Mouse (Mus musculus): ENCODE data around the gene Rnf144a.

The Rnf144a gene

GRCm38 (mm10) chr12:26408707-26409106, 6.3 kb downstream of the Rnf144a start:
- DNase-seq (ENCODE audit: extremely low spot score) = no peak

- no peak for DNase-seq (ENCODE audit: extremely low spot score)
These were observed 10.0 kb downstream of the Rnf144a start for GRCm38 (mm10) chr12:26404781-26405702.

GRCm38 (mm10) chr12:26403372-26404125, 11.5 kb downstream of the Rnf144a start:
- no peak for DNase-seq (ENCODE audit: extremely low spot score)

- no peak for DNase-seq (ENCODE audit: extremely low spot score)
These were observed 13.2 kb downstream of the Rnf144a start for GRCm38 (mm10) chr12:26401696-26402470.

GRCm38 (mm10) chr12:26401254-26401653, 13.8 kb downstream of the Rnf144a start:
- no peak for DNase-seq (ENCODE audit: extremely low spot score)

GRCm38 (mm10) chr12:26400762-26401161, 14.3 kb downstream of the Rnf144a start:
- no peak for DNase-seq (ENCODE audit: extremely low spot score)

GRCm38 (mm10) chr12:26399391-26399790, 15.7 kb downstream of the Rnf144a start:
- DNase-seq (ENCODE audit: extremely low spot score) = no peak

GRCm38 (mm10) chr12:26398597-26398996, 16.5 kb downstream of the Rnf144a start:
- DNase-seq (ENCODE audit: extremely low spot score) = no peak

GRCm38 (mm10) chr12:26394485-26395470, 20.3 kb downstream of the Rnf144a start:
- DNase-seq (ENCODE audit: extremely low spot score) = no peak

- DNase-seq (ENCODE audit: extremely low spot score) = no peak
These were observed 21.8 kb downstream of the Rnf144a start for GRCm38 (mm10) chr12:26393291-26393690.

GRCm38 (mm10) chr12:26391162-26391561, 23.9 kb downstream of the Rnf144a start:
- DNase-seq (ENCODE audit: extremely low spot score) = no peak

GRCm38 (mm10) chr12:26387523-26387922, 27.5 kb downstream of the Rnf144a start:
- no peak for DNase-seq (ENCODE audit: extremely low spot score)

GRCm38 (mm10) chr12:26386947-26387346, 28.1 kb downstream of the Rnf144a start:
- no peak for DNase-seq (ENCODE audit: extremely low spot score)

- no peak for DNase-seq (ENCODE audit: extremely low spot score)
These were observed 28.9 kb downstream of the Rnf144a start for GRCm38 (mm10) chr12:26386189-26386588.

GRCm38 (mm10) chr12:26385735-26386134, 29.3 kb downstream of the Rnf144a start:
- no peak for DNase-seq (ENCODE audit: extremely low spot score)

- DNase-seq (ENCODE audit: extremely low spot score) = no peak
These were observed 33.3 kb downstream of the Rnf144a start for GRCm38 (mm10) chr12:26381730-26382129.

- DNase-seq (ENCODE audit: extremely low spot score) = no peak
These were observed 35.3 kb downstream of the Rnf144a start for GRCm38 (mm10) chr12:26379797-26380196.

GRCm38 (mm10) chr12:26377691-26378090, 37.4 kb downstream of the Rnf144a start:
- DNase-seq (ENCODE audit: extremely low spot score) = no peak

GRCm38 (mm10) chr12:26376541-26377323, 38.3 kb downstream of the Rnf144a start:
- DNase-seq (ENCODE audit: extremely low spot score) = no peak

GRCm38 (mm10) chr12:26373721-26374120, 41.3 kb downstream of the Rnf144a start:
- DNase-seq (ENCODE audit: extremely low spot score) = no peak
